Mouse (Mus musculus): ENCODE results near the gene Prrg2. TPM values are rescaled to one million over a fixed set of nuclear protein-coding genes. Genes with fewer than 3 reads are reported as not detected.

The Prrg2 gene
- total RNA-seq, 2 experiments from 2014 or later, result 10.2 to 10.4 TPM

DNA sequence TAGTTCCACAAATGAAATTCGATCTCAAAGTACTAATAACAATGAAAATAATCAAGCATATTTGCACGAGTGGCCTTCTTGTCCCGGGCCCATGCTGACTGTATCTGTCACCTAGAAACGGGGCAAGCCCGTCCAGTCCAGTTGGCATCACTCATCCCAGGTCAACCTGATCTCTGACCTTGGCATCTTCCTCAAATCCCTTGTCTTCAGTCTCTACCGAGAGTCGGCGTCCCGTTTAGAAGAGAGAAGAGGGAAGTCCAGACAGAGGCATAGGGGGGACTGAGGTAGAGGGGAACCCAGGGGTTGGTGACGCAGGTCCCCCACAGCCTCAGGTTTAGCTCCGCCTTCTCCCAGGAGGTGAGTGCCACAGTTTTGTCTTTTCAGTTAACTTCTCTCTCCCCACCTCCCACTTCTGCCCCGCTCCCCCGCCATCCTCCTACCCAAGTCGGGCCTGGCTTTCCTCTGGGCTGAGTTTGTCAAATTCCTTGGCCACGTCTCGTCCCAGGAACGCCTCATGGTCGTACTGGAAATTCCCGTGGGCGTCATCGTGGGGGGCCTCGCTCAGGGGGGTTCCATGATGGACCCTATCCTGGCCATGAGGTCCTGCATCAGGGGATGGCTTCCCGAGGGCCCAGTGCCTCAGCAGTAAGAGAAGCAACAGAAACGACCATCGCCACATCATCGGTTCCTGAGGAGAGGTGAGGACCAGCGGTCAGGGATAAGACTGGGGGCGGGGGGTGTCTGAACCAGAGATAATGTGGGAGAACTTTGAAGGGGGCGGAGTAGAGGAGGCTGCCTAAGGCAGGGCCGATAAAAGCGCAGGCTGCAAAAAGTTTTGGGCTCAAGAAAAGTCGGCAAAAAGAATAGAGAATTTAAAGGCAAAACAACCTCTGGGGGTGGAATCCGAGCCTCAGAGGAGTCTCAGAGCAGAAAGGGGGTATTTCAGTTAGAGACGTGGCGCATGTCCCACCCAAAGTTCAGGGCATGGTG lies 28.8 kb upstream of the Prrg2 start:
- no peak for DNase-seq (ENCODE audit: low spot score)

DNA sequence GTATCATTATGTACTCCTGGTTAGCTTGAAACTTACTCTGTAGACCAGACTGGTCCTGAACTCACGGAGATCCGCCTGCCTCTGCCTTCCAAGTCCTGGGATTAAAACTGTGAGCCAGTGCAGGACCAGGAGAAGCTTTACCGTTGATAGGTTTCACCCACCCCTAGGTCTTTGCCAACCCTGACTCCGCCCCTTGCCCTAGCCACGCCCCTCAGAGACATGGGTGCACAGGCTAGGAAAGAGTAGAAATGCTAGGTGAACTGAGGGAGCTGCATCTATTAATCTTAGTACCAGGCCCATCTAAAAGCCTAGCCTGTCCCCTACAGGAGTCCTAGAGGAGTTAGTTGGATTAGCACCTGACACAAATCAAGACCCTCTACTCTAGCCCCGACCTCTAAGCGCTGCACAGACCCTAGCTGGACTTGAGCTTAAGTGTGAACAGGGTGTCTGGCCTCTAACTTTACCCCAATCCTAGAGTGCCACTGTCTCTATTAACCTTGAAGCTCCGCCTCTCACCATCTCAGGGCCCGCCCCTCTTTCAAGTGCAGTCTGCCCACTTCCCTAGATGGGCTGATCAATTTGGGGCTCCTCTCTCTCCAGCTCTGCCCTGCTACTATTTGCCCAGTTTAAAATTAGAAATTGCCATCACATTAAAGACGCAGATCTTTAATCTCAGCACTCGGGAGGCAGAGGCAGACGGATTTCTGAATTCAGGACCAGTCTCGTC lies 27.9 kb upstream of the Prrg2 start:
- DNase-seq (ENCODE audit: low spot score), result no peak

DNA sequence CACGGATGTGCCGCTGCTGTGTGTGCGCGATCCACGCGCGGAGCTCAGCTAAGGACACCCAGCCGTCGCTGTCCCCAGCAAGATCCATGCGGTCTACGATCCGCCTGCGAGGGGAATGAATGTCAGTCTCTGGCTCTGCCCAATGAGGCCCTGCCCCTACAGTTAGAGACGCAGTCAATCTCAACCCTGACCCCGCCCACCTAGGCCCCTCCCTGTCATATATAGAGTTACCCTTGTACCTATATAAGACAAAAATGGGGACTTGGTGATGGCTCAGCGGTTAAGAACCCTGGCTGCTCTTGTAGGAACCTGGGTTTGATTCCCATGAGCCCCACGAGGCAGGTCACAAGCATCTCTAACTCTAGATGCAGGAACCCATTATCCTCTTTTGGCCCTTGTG lies 26.1 kb upstream of the Prrg2 start:
- DNase-seq (ENCODE audit: low spot score), result no peak

DNA sequence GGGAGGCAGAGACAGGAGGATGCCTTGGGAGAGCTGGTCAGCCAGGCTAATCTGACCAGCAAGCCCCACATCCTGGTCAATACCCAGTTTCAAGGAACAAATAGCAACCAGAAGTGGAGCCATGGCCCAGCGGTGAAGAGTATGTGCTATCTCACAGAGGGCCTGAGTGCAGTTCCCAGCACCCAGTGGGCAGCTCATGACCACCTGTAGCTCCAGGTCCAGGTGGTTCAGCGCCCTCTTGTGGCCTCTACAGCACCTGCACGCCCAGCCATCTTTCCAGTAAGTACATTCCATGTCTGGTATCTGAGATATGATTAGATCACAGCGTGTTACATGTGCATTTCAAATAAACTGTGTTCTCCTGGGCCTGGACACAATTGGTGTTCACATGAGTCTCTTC lies 23.6 kb upstream of the Prrg2 start:
- no peak for DNase-seq (ENCODE audit: low spot score)

DNA sequence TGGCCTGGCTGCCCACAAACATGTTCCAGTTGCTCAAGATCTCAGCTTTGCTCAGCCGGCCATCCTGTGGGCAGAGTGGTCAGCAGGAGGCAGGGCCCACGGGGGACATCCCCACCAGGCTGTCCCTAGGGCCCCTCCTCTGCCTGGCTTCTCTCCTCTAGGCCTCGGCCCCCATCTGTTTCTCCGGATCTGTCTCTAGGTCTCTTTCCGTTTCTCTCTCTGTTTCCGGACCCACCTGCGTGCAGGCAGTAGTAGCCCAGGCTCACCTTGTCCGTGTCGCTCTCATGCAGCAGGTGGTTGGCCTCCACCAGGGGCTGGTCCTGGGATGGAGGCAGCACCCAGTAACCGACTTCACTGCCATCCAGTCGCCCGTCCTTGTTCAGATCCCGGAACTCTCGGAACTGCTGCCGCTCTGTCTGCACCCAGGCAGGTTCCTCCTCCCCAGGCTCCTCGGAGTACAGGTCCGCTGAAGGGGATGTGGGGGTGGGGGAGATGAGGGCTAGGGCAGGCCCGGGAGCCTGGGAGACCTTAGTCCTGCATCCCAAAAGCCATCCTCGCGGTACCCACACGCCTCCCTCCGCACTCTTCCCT lies 20.9 kb upstream of the Prrg2 start:
- DNase-seq (ENCODE audit: low spot score), result no peak

DNA sequence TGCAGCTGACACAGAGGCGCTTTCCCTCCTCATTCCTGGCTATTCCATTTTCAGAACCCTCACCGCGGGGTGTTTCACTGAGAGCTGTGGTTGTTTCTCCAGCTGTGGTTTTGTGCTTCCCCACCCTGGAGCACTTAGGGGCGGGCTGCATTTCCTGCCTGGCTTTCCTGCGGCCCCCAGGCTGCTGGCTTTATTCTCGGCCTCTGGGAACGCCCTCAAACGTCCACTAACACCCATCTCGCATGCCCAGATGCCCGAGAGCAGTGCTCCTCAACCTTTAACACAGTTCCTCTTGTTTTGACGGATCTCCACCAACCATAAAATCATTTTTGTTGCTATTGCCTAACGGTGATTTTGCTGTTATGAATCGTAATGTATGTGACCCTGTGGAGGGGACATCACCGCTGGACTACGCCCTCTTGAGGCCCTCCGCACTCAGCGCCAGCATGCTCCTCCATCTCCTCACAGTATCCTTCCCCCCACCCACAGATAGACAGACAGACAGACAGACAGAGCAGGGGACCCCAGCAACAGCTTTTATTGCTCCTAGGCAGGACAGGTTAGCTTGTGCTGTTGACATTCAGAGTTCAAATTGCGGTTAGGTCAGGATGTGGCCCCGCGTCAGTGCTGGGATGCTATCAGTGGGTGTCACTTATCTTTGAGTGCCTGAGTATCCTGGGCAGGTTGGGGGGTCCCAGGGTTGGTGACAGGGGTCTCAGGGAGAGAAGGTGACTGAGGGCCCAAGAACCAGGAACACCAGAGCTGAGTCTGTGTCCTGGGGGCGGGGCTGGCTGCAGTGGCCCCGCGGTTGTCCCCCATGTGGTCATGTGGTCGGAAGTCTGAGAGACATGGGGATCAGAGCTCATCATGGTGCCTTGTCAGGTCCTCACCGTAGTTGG lies 20.2 kb upstream of the Prrg2 start:
- DNase-seq (ENCODE audit: low spot score), result peak; percentile 47

DNA sequence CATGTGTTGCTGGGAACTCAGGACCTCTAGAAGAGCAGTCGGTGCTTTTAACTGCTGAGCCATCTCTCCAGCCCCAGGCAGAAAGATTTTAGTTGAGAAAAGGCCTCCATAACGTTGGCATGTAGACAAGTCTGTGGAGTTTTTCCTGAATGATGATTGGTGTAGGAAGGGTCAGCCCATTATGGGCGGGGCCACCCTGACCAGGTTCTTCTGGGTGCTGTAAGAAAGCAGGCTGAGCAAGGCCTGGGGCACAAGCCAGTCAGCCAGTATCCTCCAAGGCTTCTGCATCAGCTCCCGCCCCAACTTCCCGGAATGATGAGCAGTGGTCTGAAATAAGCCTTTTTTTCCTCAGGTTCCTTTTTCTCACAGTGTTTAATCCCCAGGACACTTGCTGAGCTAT lies 18.5 kb upstream of the Prrg2 start:
- DNase-seq (ENCODE audit: low spot score), result no peak

DNA sequence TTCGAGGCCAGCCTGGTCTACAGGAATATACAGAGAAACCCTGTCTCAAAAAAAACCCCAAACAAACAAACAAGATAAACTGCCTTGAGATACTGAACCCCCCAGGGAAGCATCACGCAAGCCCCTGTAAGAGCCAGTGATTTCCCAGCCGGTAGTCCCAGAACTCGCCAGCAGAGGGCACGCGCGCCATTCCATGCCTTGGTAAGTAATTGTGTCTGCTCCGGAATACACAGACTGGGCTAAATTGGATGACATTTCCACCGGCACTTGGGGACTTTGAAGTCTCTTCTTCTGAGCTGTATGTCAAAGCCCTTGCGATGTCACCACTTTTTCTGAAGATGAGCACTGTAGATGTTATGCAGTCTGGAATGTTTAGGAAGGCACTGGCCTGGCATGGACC lies 17.4 kb upstream of the Prrg2 start:
- DNase-seq (ENCODE audit: low spot score), result peak; percentile 92

DNA sequence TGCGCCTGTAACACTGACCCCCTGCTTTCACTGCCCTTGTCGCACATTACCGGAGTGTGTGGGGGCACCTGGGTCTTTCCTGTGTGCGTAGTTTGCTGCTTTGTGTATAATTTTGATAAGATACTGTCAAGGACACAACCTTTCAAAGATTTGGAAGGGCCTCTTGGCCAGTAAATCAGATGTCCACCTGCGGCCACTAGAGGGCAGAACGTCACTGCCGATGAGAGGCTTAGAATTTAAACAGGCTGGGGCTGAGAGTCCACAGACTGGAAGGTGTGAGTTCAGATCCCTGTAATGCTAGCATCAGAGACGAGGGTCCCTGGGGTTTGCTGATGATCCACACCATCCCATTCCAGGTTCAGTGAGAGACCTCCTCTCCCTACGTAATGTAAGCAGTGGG lies 16.0 kb upstream of the Prrg2 start:
- DNase-seq (ENCODE audit: low spot score), result peak; percentile 79

DNA sequence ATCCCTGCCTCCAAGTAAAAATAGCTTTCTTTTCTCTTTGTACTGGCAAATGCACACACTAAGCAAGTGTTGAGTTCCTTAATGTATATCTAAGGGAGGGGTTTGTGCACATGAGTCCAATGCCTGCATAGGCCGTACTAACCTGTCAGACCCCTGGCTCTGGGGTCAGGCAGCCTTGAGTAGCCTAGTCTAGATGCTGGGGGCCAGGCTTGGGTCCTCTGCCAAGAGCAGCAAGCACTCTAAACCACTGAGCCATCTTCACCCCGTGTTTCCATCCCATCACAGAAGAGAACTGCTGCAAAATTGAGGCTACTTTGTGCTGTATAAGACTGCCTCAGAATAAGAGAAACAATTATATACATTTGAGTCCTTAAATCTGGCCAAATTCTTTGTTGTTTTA lies 15.4 kb upstream of the Prrg2 start:
- no peak for DNase-seq (ENCODE audit: low spot score)

DNA sequence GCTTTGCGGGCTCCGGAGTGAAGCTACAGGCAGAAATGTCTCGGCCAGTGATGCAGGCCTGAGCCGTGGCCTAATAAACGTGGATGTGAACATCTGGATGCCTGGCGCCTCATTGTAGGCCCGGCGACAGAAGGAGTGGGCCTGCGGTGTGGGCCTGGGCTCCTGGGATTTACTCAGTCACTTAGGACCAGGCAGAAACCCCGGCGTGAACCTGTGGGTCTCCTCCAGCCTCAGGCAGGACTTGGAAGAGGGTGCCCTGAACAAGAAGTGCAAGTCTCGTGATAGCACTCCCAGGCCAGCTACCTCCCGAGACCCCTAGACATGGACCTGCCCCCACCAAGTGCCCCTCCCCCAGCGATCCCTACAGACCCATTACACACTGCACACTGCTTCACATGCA lies 14.8 kb upstream of the Prrg2 start:
- no peak for DNase-seq (ENCODE audit: low spot score)

DNA sequence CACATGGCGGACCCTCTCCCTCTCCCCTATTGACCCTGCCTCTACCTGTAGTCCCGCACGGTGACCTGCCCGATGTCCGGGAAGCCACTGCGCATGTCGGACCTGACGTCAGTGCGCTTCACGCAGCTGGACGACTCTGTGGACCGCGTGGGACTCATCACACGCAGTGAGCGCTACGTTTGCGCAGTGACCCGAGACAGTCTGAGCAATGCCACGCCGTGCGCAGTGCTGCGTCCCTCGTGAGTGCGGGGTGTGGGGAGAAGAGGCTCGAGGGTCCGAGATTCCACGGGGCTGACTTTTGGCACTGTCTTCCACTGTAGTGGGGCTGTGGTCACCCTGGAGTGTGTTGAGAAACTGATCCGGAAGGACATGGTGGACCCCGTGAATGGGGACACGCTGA lies 14.0 kb upstream of the Prrg2 start:
- no peak for DNase-seq (ENCODE audit: low spot score)

DNA sequence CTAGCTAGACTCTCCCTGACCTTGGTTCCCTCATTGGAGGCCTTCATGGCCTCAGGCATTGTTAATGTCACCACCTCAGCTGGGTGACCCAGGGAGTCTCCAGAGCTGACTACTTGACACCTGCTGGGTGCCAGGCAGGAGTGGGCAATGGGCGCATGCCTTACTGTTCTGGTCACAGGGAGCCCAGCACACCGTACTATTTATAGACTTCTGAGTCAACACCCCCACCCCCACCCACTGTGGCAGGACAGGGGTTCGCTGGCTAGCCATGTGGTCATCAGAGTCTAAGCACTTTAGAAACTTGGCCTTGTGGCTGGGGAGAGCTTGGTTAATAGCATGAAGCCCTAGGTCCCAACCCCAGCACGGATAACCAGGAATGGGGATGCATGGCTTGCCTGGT lies 12.9 kb upstream of the Prrg2 start:
- peak; percentile 61 for DNase-seq (ENCODE audit: low spot score)

DNA sequence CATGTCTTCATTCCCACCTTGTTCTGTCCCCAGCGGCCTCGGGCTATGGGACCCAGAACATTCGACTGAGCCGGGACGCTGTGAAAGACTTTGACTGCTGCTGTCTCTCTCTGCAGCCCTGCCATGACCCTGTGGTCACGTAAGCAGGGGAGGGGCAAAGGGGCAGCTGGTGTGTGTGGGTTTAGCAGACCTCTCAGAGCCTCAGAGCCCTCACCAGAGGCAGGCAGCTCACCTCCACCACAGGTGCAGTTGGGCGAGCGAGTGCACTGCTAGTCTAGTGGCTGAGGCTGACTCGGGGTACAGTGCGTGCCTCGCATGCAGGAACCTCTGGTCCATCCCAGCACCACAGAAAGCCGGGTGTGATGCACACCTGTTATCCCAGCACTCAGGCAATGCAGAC lies 11.5 kb upstream of the Prrg2 start:
- DNase-seq (ENCODE audit: low spot score), result no peak

DNA sequence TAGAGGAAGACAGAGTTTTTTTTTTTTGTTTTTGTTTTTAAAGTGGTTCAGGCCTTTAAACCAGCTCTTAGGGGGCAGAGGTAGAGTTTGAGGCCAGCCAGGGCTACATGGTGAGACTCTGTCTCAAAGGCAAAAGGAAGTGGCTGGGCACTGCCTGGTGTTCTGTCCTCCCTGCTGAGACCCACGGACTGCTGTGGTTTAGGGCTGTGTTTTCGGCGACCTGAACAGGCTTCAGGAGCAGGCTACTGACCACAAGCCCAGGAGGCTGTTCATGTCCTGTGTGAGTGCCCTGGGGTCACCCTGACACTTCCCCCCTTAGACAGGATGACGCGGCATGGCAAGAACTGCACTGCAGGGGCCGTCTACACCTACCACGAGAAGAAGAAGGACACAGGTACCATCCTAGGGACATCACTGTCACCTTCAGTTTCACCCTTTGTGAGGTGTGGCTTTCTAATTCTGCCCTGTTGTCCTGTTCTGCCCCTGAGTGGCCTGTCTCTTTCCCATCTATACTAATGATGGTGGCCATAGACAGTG lies 10.8 kb upstream of the Prrg2 start:
- DNase-seq (ENCODE audit: low spot score), result no peak

DNA sequence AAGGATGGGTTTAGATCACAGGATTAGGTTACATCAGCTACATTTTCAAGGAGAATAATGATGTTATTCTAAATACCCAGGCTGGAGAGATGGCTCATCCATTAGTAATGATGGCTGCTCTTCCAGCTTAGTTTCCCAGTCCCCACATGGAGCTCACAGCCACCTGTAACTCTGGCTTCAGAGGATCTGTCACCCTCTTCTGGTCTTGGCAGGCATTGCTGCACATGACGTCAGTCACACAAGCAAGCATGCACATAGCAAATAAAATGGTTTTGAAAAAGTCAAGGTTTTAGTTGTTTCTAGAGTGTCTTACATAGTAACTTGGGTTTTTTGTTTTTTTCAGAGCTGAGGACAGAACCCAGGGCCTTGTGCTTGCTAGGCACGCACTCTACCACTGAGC lies 9.8 kb upstream of the Prrg2 start:
- no peak for DNase-seq (ENCODE audit: low spot score)

DNA sequence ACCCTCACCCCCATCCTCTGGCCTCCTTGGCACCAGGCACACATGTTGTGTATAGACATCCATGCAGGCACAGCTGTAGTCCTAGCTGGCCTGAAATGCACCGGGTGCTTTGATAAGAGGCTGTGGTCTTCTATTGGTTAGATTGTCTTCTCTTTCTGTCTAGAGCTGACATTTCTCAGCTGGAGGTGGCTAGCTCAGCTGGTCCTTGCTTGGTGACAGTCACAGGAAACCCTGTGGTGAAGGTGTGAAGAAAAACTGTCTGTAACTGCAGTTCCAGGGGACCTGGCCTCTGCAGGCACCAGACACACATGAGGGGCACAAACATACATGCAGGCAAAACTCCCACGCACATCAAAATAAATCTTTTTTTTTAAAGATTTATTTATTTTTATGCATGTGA lies 7.2 kb upstream of the Prrg2 start:
- no peak for DNase-seq (ENCODE audit: low spot score)

DNA sequence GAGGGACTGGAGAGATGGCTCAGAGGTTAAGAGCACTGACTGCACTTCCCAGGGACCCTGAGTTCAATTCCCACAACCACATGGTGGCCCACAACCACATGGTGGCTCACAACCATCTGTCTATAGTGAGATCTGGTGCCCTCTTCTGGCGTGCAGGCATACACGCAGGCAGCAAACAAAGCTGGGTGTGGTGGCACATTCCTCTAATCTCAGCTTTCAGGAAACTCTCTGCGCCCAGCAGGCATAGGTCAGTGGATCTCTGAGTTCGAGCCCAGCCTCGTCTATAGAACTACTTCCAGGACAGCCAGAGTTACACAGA lies 5.5 kb upstream of the Prrg2 start:
- peak; percentile 63 for DNase-seq (ENCODE audit: low spot score)

DNA sequence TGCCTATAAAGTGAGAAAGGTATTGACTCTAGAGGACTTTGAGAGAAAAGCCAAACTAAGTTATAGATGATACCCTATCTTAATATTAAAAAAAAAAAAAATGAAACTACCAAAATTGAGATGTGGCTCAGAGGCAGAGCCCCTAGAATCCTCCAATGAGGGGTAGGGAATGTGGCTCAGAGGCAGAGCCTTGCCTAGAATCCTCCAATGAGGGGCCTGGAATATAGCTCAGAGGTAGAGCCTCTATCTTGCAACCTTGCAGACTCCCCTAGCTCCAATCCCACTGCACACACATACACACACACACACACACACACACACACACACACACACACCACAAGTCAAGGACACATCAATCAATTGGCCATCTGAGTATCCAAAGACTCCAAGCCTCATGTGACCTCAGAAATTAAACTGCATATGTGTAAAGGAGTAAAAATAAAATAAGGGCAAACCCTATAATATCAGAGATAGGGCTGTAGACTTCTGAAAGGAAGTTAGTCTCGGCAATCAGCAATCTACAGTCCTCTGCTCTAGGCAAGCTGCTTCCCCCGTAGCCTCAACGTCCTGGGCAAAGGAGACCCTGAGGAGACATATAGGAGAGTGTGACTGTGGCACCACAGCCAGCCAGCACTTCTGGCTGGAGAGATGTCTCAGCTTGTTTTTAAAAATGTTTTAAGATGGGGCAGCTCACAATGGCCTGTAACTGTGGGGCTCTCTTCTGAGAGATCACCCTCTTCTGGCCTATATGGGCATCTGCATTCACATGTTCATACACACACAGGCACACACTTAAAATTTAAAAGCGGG lies 4.9 kb upstream of the Prrg2 start:
- no peak for DNase-seq (ENCODE audit: low spot score)

DNA sequence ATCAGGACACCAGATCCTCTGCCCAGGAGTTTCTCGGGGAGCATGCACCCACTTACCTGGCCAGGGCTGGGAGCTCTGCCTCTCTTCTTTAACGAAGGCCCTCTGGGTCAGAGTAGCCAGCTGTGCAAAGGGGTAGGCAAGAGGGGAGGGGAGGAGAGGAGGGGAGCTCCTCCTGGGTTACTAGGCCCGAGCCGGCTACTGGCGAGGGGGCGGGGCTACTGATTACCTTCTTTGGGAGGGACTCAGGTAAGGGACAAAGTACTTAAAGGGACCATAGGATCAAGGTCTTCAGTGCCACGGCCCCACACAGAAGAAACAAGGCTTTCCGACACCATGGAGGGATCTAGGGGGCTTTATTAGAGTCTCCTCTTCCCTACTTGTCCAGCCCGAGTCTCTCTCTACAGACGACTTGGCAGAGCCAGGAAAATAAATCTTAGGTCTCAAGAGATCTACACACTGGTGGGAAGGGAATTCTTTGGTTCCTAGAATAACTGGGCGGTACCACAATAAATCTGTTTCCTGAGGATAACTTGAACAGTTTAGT lies 873 bp downstream of the Prrg2 start:
- DNase-seq (ENCODE audit: low spot score), result no peak
